8 mouse cellular contexts compared by ENCODE assay signal in genomic region chr5:148026401-148027349, GRCm38 (mm10).
DNase-seq lines count a peak whose midpoint lies in the region; ATAC-seq lines count a peak whose summit lies in the region.

No protein-coding gene starts in this region.

- no peaks in the 10 kb centered on the region for H3K4me1 ChIP-seq in kidney, embryonic 14.5 days (ENCODE audit: control insufficient read depth, insufficient read depth, low read length)
- H3K4me1 ChIP-seq in forebrain, embryonic 14.5 days (ENCODE audit: control insufficient read depth, insufficient read depth, low read length): no peaks in the 10 kb centered on the region
- no peaks in the 10 kb centered on the region; the same call in 1 of the 2 replicates for H3K4me1 ChIP-seq in hindbrain, embryonic 16.5 days (ENCODE audit: control insufficient read depth, insufficient read depth, low read depth, low read length)
- peaks cover 8% of the 10 kb centered on the region for H3K4me1 ChIP-seq in neural tube, embryonic 12.5 days

- no peaks in the 10 kb centered on the region for H3K27me3 ChIP-seq in kidney, embryonic 14.5 days (ENCODE audit: control insufficient read depth, insufficient read depth, low read length)
- no peaks in the 10 kb centered on the region for H3K27me3 ChIP-seq in forebrain, embryonic 14.5 days (replicated peaks; ENCODE audit: control insufficient read depth, insufficient read depth, low read length)
- no peaks in the 10 kb centered on the region for H3K27me3 ChIP-seq in hindbrain, embryonic 16.5 days (replicated peaks; ENCODE audit: control insufficient read depth, insufficient read depth, low read length)
- H3K27me3 ChIP-seq in neural tube, embryonic 12.5 days (replicated peaks): no peaks in the 10 kb centered on the region

- H3K4me3 ChIP-seq in kidney, embryonic 14.5 days (ENCODE audit: low read length): no peak overlapping the region
- H3K4me3 ChIP-seq in forebrain, embryonic 14.5 days (ENCODE audit: low read depth, low read length): no peak overlapping the region
- H3K4me3 ChIP-seq in hindbrain, embryonic 16.5 days (ENCODE audit: low read length): no peak overlapping the region
- no peak overlapping the region for H3K4me3 ChIP-seq in neural tube, embryonic 12.5 days

- no peak for DNase-seq in kidney, postnatal 36 days
- peak; percentile 91 for DNase-seq in R1 (ENCODE audit: low read depth, low spot score)
- DNase-seq in forebrain, embryonic 14.5 days (ENCODE audit: low spot score): peak; percentile 32
- no peak for DNase-seq in urinary bladder, postnatal 4 days (ENCODE audit: low spot score in 2 of 2)

- 49% methylated on average over 26 of the region's 26 CpGs for WGBS in kidney, embryonic 14.5 days
- WGBS in forebrain, embryonic 14.5 days: 53% methylated on average over 26 of the region's 26 CpGs
- 54% methylated on average over 26 of the region's 26 CpGs for WGBS in hindbrain, embryonic 16.5 days
- 34% methylated on average over 26 of the region's 26 CpGs for WGBS in neural tube, embryonic 12.5 days

- H3K4me2 ChIP-seq in kidney, embryonic 14.5 days (replicated peaks; ENCODE audit: low read depth, low read length): 0 out of 2 replicates have a peak overlapping the region, but pooled peaks have one; percentile 2
- no peak overlapping the region for H3K4me2 ChIP-seq in forebrain, embryonic 14.5 days (ENCODE audit: low read length)
- peak overlapping the region; percentile 14; the same call in 1 of the 2 replicates for H3K4me2 ChIP-seq in hindbrain, embryonic 16.5 days (ENCODE audit: low read length)
- peak overlapping the region; percentile 22 for H3K4me2 ChIP-seq in neural tube, embryonic 12.5 days (replicated peaks)

- no peaks in the 10 kb centered on the region for H3K9me3 ChIP-seq in kidney, embryonic 14.5 days (ENCODE audit: control insufficient read depth, low read length)
- no peaks in the 10 kb centered on the region for H3K9me3 ChIP-seq in forebrain, embryonic 14.5 days (replicated peaks; ENCODE audit: control insufficient read depth, low read length)
- H3K9me3 ChIP-seq in hindbrain, embryonic 16.5 days (ENCODE audit: control insufficient read depth, low read length): no peaks in the 10 kb centered on the region
- no peaks in the 10 kb centered on the region for H3K9me3 ChIP-seq in neural tube, embryonic 12.5 days

- no peaks in the 10 kb centered on the region for H3K36me3 ChIP-seq in kidney, embryonic 14.5 days (ENCODE audit: control insufficient read depth, insufficient read depth, low read length)
- no peaks in the 10 kb centered on the region for H3K36me3 ChIP-seq in forebrain, embryonic 14.5 days (ENCODE audit: control insufficient read depth, insufficient read depth, low read length)
- H3K36me3 ChIP-seq in hindbrain, embryonic 16.5 days (ENCODE audit: control insufficient read depth, insufficient read depth, low read length): no peaks in the 10 kb centered on the region
- H3K36me3 ChIP-seq in neural tube, embryonic 12.5 days: no peaks in the 10 kb centered on the region

- no peak overlapping the region for H3K27ac ChIP-seq in kidney, embryonic 14.5 days (ENCODE audit: low read depth, low read length)
- H3K27ac ChIP-seq in forebrain, embryonic 14.5 days (ENCODE audit: low read depth, low read length): no peak overlapping the region
- H3K27ac ChIP-seq in hindbrain, embryonic 16.5 days (ENCODE audit: low read depth, low read length): no peak overlapping the region
- no peak overlapping the region for H3K27ac ChIP-seq in neural tube, embryonic 12.5 days

- peak; percentile 46; the same call in 1 of the 2 replicates for ATAC-seq in kidney, embryonic 14.5 days (ENCODE audit: low FRiP score, low TSS enrichment)
- no peak for ATAC-seq in forebrain, embryonic 14.5 days
- peak; percentile 64 for ATAC-seq in hindbrain, embryonic 16.5 days
- peak; percentile 82 for ATAC-seq in neural tube, embryonic 12.5 days (ENCODE audit: low FRiP score, low read depth)
- ATAC-seq in CD4-positive, CD25-positive, alpha-beta regulatory T cell, adult 4 months: no peak

- no peak overlapping the region for H3K9ac ChIP-seq in kidney, embryonic 14.5 days (ENCODE audit: low read depth, low read length)
- no peak overlapping the region for H3K9ac ChIP-seq in forebrain, embryonic 14.5 days (ENCODE audit: low read length)
- no peak overlapping the region for H3K9ac ChIP-seq in hindbrain, embryonic 16.5 days (ENCODE audit: low read depth, low read length)
- H3K9ac ChIP-seq in neural tube, embryonic 12.5 days: no peak overlapping the region

Comparison
In these comparisons a context has a peak if more than half of its experiments do, and no peak if none do; other contexts are left out.
1. ATAC-seq: peak in kidney, embryonic 14.5 days (single experiment), hindbrain, embryonic 16.5 days (single experiment) and neural tube, embryonic 12.5 days (single experiment); none in forebrain, embryonic 14.5 days (single experiment) and CD4-positive, CD25-positive, alpha-beta regulatory T cell, adult 4 months (single experiment).
2. DNase-seq: peak in R1 (single experiment) and forebrain, embryonic 14.5 days (single experiment); none in kidney, postnatal 36 days (0 of 2) and urinary bladder, postnatal 4 days (0 of 2).